Mouse (Mus musculus): Measurements from ENCODE around the gene Rtcb.
A peak's percentile ranks its signal among the peaks of the same experiment; 100 is the strongest.

Gene Rtcb

GRCm38 (mm10) chr10:85957464-85957950 is at the start of gene Rtcb:
Gene Rtcb, minus strand, starts transcription at chr10:85957823.
- peak; percentile 96 for DNase-seq (ENCODE audit: low read depth)

- no peak for DNase-seq (ENCODE audit: low read depth)
Observed at GRCm38 (mm10) chr10:86006455-86006854, 48.8 kb upstream of the Rtcb start.

GRCm38 (mm10) chr10:86000447-86000846 is 42.8 kb upstream of the Rtcb start:
- DNase-seq (ENCODE audit: low read depth): no peak

GRCm38 (mm10) chr10:85994543-85995104 is 37.0 kb upstream of the Rtcb start:
- DNase-seq (ENCODE audit: low read depth): no peak

- DNase-seq (ENCODE audit: low read depth): no peak
Observed at GRCm38 (mm10) chr10:85993836-85994235, 36.2 kb upstream of the Rtcb start.

- no peak for DNase-seq (ENCODE audit: low read depth)
Observed at GRCm38 (mm10) chr10:85992412-85992811, 34.8 kb upstream of the Rtcb start.

- no peak for DNase-seq (ENCODE audit: low read depth)
Observed at GRCm38 (mm10) chr10:85989412-85990115, 31.9 kb upstream of the Rtcb start.

- no peak for DNase-seq (ENCODE audit: low read depth)
Observed at GRCm38 (mm10) chr10:85972915-85973314, 15.3 kb upstream of the Rtcb start.

GRCm38 (mm10) chr10:85971826-85972225 is 14.2 kb upstream of the Rtcb start:
- DNase-seq (ENCODE audit: low read depth): no peak

- no peak for DNase-seq (ENCODE audit: low read depth)
Observed at GRCm38 (mm10) chr10:85969894-85970620, 12.4 kb upstream of the Rtcb start.

GRCm38 (mm10) chr10:85968731-85969130 is 11.1 kb upstream of the Rtcb start:
- DNase-seq (ENCODE audit: low read depth): no peak

GRCm38 (mm10) chr10:85968157-85968634 is 10.6 kb upstream of the Rtcb start:
- peak; percentile 41 for DNase-seq (ENCODE audit: low read depth)

GRCm38 (mm10) chr10:85967411-85968156 is 10.0 kb upstream of the Rtcb start:
- DNase-seq (ENCODE audit: low read depth): no peak

GRCm38 (mm10) chr10:85966476-85966875 is 8.9 kb upstream of the Rtcb start:
- no peak for DNase-seq (ENCODE audit: low read depth)

- DNase-seq (ENCODE audit: low read depth): no peak
Observed at GRCm38 (mm10) chr10:85964316-85964715, 6.7 kb upstream of the Rtcb start.

GRCm38 (mm10) chr10:85962897-85963296 is 5.3 kb upstream of the Rtcb start:
- no peak for DNase-seq (ENCODE audit: low read depth)

- DNase-seq (ENCODE audit: low read depth): peak; percentile 10
Observed at GRCm38 (mm10) chr10:85956871-85957419, 678 bp downstream of the Rtcb start.

- DNase-seq (ENCODE audit: low read depth): no peak
Observed at GRCm38 (mm10) chr10:85954429-85954828, 3.2 kb downstream of the Rtcb start.

GRCm38 (mm10) chr10:85953401-85953800 is 4.2 kb downstream of the Rtcb start:
- DNase-seq (ENCODE audit: low read depth): no peak

GRCm38 (mm10) chr10:85951765-85952443 is 5.7 kb downstream of the Rtcb start:
- DNase-seq (ENCODE audit: low read depth): no peak

- no peak for DNase-seq (ENCODE audit: low read depth)
Observed at GRCm38 (mm10) chr10:85948483-85949196, 9.0 kb downstream of the Rtcb start.

All from c-Kit-positive CD71-positive TER-119-negative erythroid progenitor cells, embryonic 14.5 days (primary cell).